Mouse (Mus musculus) erythroblast, embryonic 14.5 days (primary cell): ENCODE data around the gene Apof.

Source experiments
- GATA1 ChIP-seq: IDR thresholded peaks from 2 replicates; pipeline ENCODE4 v1.6.1; 2012; ENCODE audit warnings: low read length, inconsistent platforms, mixed read lengths
- TAL1 ChIP-seq: IDR thresholded peaks from 3 replicates; pipeline ENCODE4 v1.6.1; 2012; ENCODE audit warnings: low read length, inconsistent platforms, mixed read lengths

GRCm38 (mm10) chr10:128278158-128278557 is 9.7 kb downstream of the Apof start:
- TF ChIP-seq GATA1 = no peak
- no peak for TF ChIP-seq TAL1
